Mouse (Mus musculus): ENCODE data around the gene Kirrel3. TPM values are rescaled to one million over a fixed set of nuclear protein-coding genes. Genes with fewer than 3 reads are reported as not detected.

Gene Kirrel3
- polyA plus RNA-seq, 1 experiment from 2014 or later: 4.0 TPM

GRCm38 (mm10) chr9:34942122-34942831, 456.6 kb downstream of the Kirrel3 start:
- WGBS: 84% methylated on average over 6 of the region's 6 CpGs
- no peaks in the 10 kb centered on the region for H3K9me3 ChIP-seq (replicated peaks)
- no peak overlapping the region for H3K27ac ChIP-seq (replicated peaks)
- H3K27me3 ChIP-seq (ENCODE audit: low read depth, poor library complexity, severe bottlenecking): no peaks in the 10 kb centered on the region
- no peaks in the 10 kb centered on the region for H3K36me3 ChIP-seq
- no peak for DNase-seq (ENCODE audit: low spot score)
- peaks cover 17% of the 10 kb centered on the region for H3K4me1 ChIP-seq
- H3K4me3 ChIP-seq: no peak overlapping the region

DNA sequence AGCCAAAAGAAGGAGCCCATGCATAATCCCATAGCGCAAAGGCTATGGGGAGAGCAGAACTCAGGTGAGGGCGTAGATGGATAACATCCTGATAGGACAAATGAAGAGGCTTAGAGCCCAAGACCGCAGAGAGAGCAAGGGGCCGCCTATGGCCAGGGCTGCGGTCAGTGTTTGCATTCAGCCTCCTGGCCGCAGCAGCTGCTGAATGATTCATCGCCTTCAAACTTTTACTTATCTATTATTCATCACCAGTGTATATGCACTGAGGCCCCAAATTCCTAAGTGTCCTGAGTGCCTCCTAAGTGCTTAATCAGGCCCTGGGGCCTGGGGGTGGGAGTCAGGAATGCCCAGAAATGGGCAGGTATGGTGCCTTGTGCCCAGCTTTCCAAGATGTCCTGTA, 457.3 kb downstream of the Kirrel3 start:
- peak overlapping the region; percentile 55; the same call in 1 of the 2 replicates for H3K27ac ChIP-seq (replicated peaks)
- H3K27me3 ChIP-seq (ENCODE audit: low read depth, poor library complexity, severe bottlenecking): no peaks in the 10 kb centered on the region
- H3K4me1 ChIP-seq: peaks cover 20% of the 10 kb centered on the region
- H3K9me3 ChIP-seq (replicated peaks): no peaks in the 10 kb centered on the region
- DNase-seq (ENCODE audit: low spot score): no peak
- no peak overlapping the region for H3K4me3 ChIP-seq
- WGBS: 89% methylated on average over 7 of the region's 7 CpGs
- H3K36me3 ChIP-seq: no peaks in the 10 kb centered on the region

DNA sequence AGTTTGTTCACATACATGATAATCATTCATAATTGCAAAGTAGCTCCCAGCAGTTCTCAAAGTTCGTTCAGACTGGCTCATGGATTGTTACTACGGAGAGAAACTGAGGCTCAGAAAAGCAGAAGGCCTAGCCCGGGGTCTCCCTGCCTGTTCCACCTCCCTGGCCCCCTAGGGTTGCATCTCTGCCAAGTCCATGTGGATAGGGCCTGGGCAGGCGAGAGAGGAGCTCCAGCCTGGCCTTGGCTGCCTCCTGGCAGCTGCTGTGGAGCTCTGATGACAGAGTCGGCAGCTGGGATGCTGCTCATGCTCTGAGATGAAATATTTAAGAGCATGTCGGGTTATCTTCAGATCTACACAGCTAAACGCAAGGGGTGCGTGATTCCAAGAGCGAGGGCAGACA, 459.6 kb downstream of the Kirrel3 start:
- no peaks in the 10 kb centered on the region for H3K36me3 ChIP-seq
- no peaks in the 10 kb centered on the region for H3K27me3 ChIP-seq (ENCODE audit: low read depth, poor library complexity, severe bottlenecking)
- no peak for DNase-seq (ENCODE audit: low spot score)
- H3K9me3 ChIP-seq (replicated peaks): no peaks in the 10 kb centered on the region
- WGBS: 87% methylated on average over 9 of the region's 9 CpGs
- no peak overlapping the region for H3K4me3 ChIP-seq
- peak overlapping the region; percentile 53 for H3K27ac ChIP-seq (replicated peaks)
- peaks cover 20% of the 10 kb centered on the region for H3K4me1 ChIP-seq

- no peak for DNase-seq (ENCODE audit: low spot score)
- peak overlapping the region; percentile 65 for H3K27ac ChIP-seq (replicated peaks)
- peaks cover 27% of the 10 kb centered on the region for H3K4me1 ChIP-seq
- H3K4me3 ChIP-seq: no peak overlapping the region
- no peaks in the 10 kb centered on the region for H3K27me3 ChIP-seq (ENCODE audit: low read depth, poor library complexity, severe bottlenecking)
- WGBS: 27% methylated on average over 6 of the region's 6 CpGs
- no peaks in the 10 kb centered on the region for H3K36me3 ChIP-seq
- no peaks in the 10 kb centered on the region for H3K9me3 ChIP-seq (replicated peaks)
Observed at GRCm38 (mm10) chr9:34947258-34947657, 461.6 kb downstream of the Kirrel3 start.

GRCm38 (mm10) chr9:34947717-34948116, 462.0 kb downstream of the Kirrel3 start:
- no peaks in the 10 kb centered on the region for H3K36me3 ChIP-seq
- no peak for DNase-seq (ENCODE audit: low spot score)
- no peaks in the 10 kb centered on the region for H3K27me3 ChIP-seq (ENCODE audit: low read depth, poor library complexity, severe bottlenecking)
- no peaks in the 10 kb centered on the region for H3K9me3 ChIP-seq (replicated peaks)
- no peak overlapping the region for H3K4me3 ChIP-seq
- H3K4me1 ChIP-seq: peaks cover 29% of the 10 kb centered on the region
- H3K27ac ChIP-seq (replicated peaks): peak overlapping the region; percentile 65; the same call in 1 of the 2 replicates

GRCm38 (mm10) chr9:34953420-34953819, 467.7 kb downstream of the Kirrel3 start:
- DNase-seq (ENCODE audit: low spot score): no peak
- no peak overlapping the region for H3K4me3 ChIP-seq
- 68% methylated on average over 11 of the region's 11 CpGs for WGBS

DNA sequence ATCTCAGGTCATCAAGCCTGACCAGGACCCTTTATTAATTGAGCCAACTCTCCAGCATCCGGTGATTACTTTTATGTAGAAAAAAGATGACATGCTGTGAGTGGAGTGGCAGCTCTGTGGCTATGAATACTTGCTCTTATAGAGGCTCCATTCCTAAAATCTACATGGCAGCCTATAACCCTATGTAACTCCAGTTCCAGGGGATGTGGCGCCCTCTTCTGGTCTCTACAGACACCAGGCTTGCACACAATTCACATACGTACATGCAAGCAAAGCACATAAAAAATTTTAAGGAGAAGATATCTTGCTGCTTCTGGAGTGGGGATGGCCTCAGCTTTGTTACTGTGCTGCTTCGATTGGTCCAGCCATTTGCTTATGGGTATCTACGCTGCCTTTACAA, 468.5 kb downstream of the Kirrel3 start:
- no peaks in the 10 kb centered on the region for H3K36me3 ChIP-seq
- H3K4me1 ChIP-seq: peaks cover 22% of the 10 kb centered on the region
- peak; percentile 56 for DNase-seq (ENCODE audit: low spot score)
- H3K27ac ChIP-seq (replicated peaks): no peak overlapping the region
- no peaks in the 10 kb centered on the region for H3K9me3 ChIP-seq (replicated peaks)
- H3K27me3 ChIP-seq (ENCODE audit: low read depth, poor library complexity, severe bottlenecking): no peaks in the 10 kb centered on the region
- H3K4me3 ChIP-seq: no peak overlapping the region
- WGBS: 53% methylated on average over 5 of the region's 5 CpGs

More at GRCm38 (mm10) chr9:34953420-34953819, 467.7 kb downstream of the Kirrel3 start:
- Histone ChIP-seq H3K9me3 (replicated peaks) (no peaks in the 10 kb centered on the region), H3K27me3 (ENCODE audit: low read depth, poor library complexity, severe bottlenecking) (no peaks in the 10 kb centered on the region), H3K4me1 (peaks cover 22% of the 10 kb centered on the region), H3K36me3 (no peaks in the 10 kb centered on the region), H3K27ac (replicated peaks) (peak overlapping the region; percentile 68)

- Histone ChIP-seq H3K4me3 (no peak overlapping the region), H3K27ac (replicated peaks) (no peak overlapping the region), H3K36me3 (no peaks in the 10 kb centered on the region), H3K4me1 (peaks cover 18% of the 10 kb centered on the region), H3K27me3 (ENCODE audit: low read depth, poor library complexity, severe bottlenecking) (no peaks in the 10 kb centered on the region), H3K9me3 (replicated peaks) (no peaks in the 10 kb centered on the region)
- 88% methylated on average over 3 of the region's 3 CpGs for WGBS
- DNase-seq (ENCODE audit: low spot score): no peak
Observed at GRCm38 (mm10) chr9:34956512-34956911, 470.8 kb downstream of the Kirrel3 start.

GRCm38 (mm10) chr9:34957691-34958090, 472.0 kb downstream of the Kirrel3 start:
- DNase-seq (ENCODE audit: low spot score): no peak
- no peak overlapping the region for H3K4me3 ChIP-seq
- H3K36me3 ChIP-seq: no peaks in the 10 kb centered on the region
- no peaks in the 10 kb centered on the region for H3K9me3 ChIP-seq (replicated peaks)
- WGBS: 84% methylated on average over 6 of the region's 6 CpGs
- no peaks in the 10 kb centered on the region for H3K27me3 ChIP-seq (ENCODE audit: low read depth, poor library complexity, severe bottlenecking)
- H3K4me1 ChIP-seq: peaks cover 14% of the 10 kb centered on the region
- no peak overlapping the region for H3K27ac ChIP-seq (replicated peaks)

DNA sequence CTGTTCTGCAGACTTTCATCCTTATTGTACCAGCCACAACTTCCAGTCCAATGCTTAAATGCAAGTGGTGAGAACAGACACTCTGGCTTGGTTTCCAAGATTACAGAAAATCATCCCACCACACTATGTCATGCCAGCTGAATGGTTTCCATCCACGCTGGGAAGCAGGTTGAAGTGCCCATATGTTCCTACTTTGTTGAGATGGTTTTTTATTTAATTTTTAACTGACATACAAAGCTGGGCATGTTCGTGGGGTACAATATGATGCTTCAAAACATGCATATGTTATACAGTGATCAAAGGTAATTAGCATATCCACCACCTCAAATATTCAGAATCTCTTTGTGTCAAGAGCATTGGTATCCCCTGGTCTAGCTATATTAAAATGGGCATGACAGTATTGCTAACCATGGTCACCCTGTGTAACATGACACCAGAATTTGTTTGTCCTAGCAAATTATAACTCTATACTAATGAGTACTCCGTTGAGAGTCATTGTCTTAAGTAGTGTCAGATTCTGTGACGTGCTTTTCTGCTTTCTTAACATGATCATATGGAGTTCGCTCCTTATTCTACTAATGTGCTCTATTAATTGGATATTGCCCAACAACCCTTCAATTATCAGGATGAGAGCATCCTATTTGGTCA, 472.6 kb downstream of the Kirrel3 start:
- WGBS: 87% methylated on average over 5 of the region's 5 CpGs
- H3K27me3 ChIP-seq (ENCODE audit: low read depth, poor library complexity, severe bottlenecking): no peaks in the 10 kb centered on the region
- H3K9me3 ChIP-seq (replicated peaks): no peaks in the 10 kb centered on the region
- no peaks in the 10 kb centered on the region for H3K36me3 ChIP-seq
- no peak overlapping the region for H3K27ac ChIP-seq (replicated peaks)
- no peak for DNase-seq (ENCODE audit: low spot score)
- no peak overlapping the region for H3K4me3 ChIP-seq
- peaks cover 8% of the 10 kb centered on the region for H3K4me1 ChIP-seq

DNA sequence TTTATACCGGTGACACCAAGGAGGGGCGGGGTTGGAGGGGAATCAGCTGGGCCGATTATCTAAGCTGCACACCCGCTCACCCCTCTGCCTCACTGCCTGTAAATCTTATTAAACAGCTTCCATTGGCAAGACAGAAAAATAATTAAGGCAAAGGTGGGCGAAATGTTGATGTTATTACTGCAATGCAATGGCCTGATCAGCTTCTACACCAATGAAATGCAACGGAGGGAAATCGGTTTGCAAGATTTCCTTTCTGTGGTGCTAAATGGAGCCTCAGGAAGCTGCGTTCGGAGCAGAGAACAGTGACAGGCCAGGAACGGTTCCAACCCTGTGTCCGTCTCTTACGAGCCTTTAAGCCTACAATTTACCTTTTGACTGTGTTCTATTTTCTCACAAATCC, 475.0 kb downstream of the Kirrel3 start:
- Histone ChIP-seq H3K36me3 (no peaks in the 10 kb centered on the region), H3K9me3 (replicated peaks) (no peaks in the 10 kb centered on the region), H3K4me1 (peaks cover 13% of the 10 kb centered on the region), H3K4me3 (no peak overlapping the region), H3K27me3 (ENCODE audit: low read depth, poor library complexity, severe bottlenecking) (no peaks in the 10 kb centered on the region), H3K27ac (replicated peaks) (no peak overlapping the region)
- DNase-seq (ENCODE audit: low spot score): no peak
- WGBS: 82% methylated on average over 12 of the region's 12 CpGs

DNA sequence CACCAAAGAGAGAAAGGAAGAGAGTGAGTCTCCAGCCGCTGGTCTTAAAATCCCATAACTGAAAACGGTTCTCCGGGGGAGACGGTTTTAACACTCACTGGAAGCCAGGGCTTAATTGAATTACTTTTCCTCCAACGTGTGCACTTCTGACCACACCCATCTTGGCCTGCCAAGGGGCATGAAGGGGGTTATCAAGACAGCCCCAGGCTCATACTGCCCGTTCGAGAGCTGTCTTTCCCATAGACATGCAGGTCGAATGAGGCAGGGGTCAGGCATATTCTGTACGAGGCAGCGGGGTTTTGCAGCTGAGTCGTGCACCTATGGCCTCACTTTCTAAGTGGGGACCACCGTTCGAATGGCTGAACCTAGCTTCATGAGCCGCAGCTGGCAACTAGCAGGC, 475.5 kb downstream of the Kirrel3 start:
- no peak for DNase-seq (ENCODE audit: low spot score)
- no peaks in the 10 kb centered on the region for H3K27me3 ChIP-seq (ENCODE audit: low read depth, poor library complexity, severe bottlenecking)
- no peaks in the 10 kb centered on the region for H3K9me3 ChIP-seq (replicated peaks)
- 81% methylated on average over 14 of the region's 14 CpGs for whole genome bisulfite sequencing
- H3K4me3 ChIP-seq: no peak overlapping the region
- no peaks in the 10 kb centered on the region for H3K36me3 ChIP-seq
- H3K27ac ChIP-seq (replicated peaks): no peak overlapping the region
- H3K4me1 ChIP-seq: peaks cover 13% of the 10 kb centered on the region

- Histone ChIP-seq H3K4me1 (peaks cover 13% of the 10 kb centered on the region), H3K4me3 (no peak overlapping the region), H3K27ac (replicated peaks) (no peak overlapping the region), H3K27me3 (ENCODE audit: low read depth, poor library complexity, severe bottlenecking) (no peaks in the 10 kb centered on the region), H3K36me3 (no peaks in the 10 kb centered on the region), H3K9me3 (replicated peaks) (no peaks in the 10 kb centered on the region)
- 94% methylated on average over 4 of the region's 4 CpGs for WGBS
- DNase-seq (ENCODE audit: low spot score): no peak
Observed at GRCm38 (mm10) chr9:34962251-34962650, 476.6 kb downstream of the Kirrel3 start.
